Mouse (Mus musculus) heart, postnatal 4 days (tissue): Measurements from ENCODE around the gene Rhbdd2. TPM values are rescaled to one million over a fixed set of nuclear protein-coding genes. Genes with fewer than 3 reads are reported as not detected.

Source experiments
- DNase-seq: peaks from one replicate; pipeline ENCODE4 v3.0.0; 2021
- total RNA-seq, 2 experiments: library from RNA; stranded (reverse); gene quantifications; 2 replicates each; pipeline ENCODE4 v1.2.3; 2021

The Rhbdd2 gene
- total RNA-seq, 2 experiments from 2014 or later: 20.6 to 22.7 TPM

- no peak for DNase-seq
Observed at GRCm38 (mm10) chr5:135646038-135646437, 13.6 kb downstream of the Rhbdd2 start.

- no peak for DNase-seq
Observed at GRCm38 (mm10) chr5:135648461-135649308, 16.3 kb downstream of the Rhbdd2 start.

GRCm38 (mm10) chr5:135649309-135649633 is 16.9 kb downstream of the Rhbdd2 start:
- no peak for DNase-seq

- DNase-seq: no peak
Observed at GRCm38 (mm10) chr5:135651536-135651935, 19.1 kb downstream of the Rhbdd2 start.

- no peak for DNase-seq
Observed at GRCm38 (mm10) chr5:135653209-135653608, 20.8 kb downstream of the Rhbdd2 start.

GRCm38 (mm10) chr5:135656046-135656445 is 23.6 kb downstream of the Rhbdd2 start:
- DNase-seq: no peak

GRCm38 (mm10) chr5:135657128-135657527 is 24.7 kb downstream of the Rhbdd2 start:
- no peak for DNase-seq

- no peak for DNase-seq
Observed at GRCm38 (mm10) chr5:135657703-135658373, 25.4 kb downstream of the Rhbdd2 start.

GRCm38 (mm10) chr5:135659956-135660355 is 27.5 kb downstream of the Rhbdd2 start:
- no peak for DNase-seq

GRCm38 (mm10) chr5:135660535-135660934 is 28.1 kb downstream of the Rhbdd2 start:
- no peak for DNase-seq

- DNase-seq: no peak
Observed at GRCm38 (mm10) chr5:135666890-135667289, 34.5 kb downstream of the Rhbdd2 start.

GRCm38 (mm10) chr5:135668071-135668470 is 35.7 kb downstream of the Rhbdd2 start:
- no peak for DNase-seq

GRCm38 (mm10) chr5:135669741-135670275 is 37.4 kb downstream of the Rhbdd2 start, which contains the start of gene Por:
Gene Por, plus strand, starts transcription at chr5:135670033.
- DNase-seq: no peak

GRCm38 (mm10) chr5:135670881-135671280 is 38.5 kb downstream of the Rhbdd2 start:
- no peak for DNase-seq

GRCm38 (mm10) chr5:135672509-135672908 is 40.1 kb downstream of the Rhbdd2 start:
- no peak for DNase-seq

GRCm38 (mm10) chr5:135672980-135673379 is 40.6 kb downstream of the Rhbdd2 start:
- DNase-seq: peak; percentile 70

GRCm38 (mm10) chr5:135674349-135674775 is 41.9 kb downstream of the Rhbdd2 start:
- DNase-seq: no peak

- peak; percentile 22 for DNase-seq
Observed at GRCm38 (mm10) chr5:135674821-135675220, 42.4 kb downstream of the Rhbdd2 start.

GRCm38 (mm10) chr5:135676696-135677095 is 44.3 kb downstream of the Rhbdd2 start:
- DNase-seq: no peak

- no peak for DNase-seq
Observed at GRCm38 (mm10) chr5:135677251-135677650, 44.8 kb downstream of the Rhbdd2 start.

GRCm38 (mm10) chr5:135678481-135678880 is 46.1 kb downstream of the Rhbdd2 start:
- no peak for DNase-seq

GRCm38 (mm10) chr5:135680967-135681545 is 48.6 kb downstream of the Rhbdd2 start:
- DNase-seq: no peak

GRCm38 (mm10) chr5:135682009-135682408 is 49.6 kb downstream of the Rhbdd2 start:
- DNase-seq: no peak
